Mouse (Mus musculus) monocyte, adult 5-6 weeks (primary cell): ENCODE results near the gene Mmp2. TPM values are rescaled to one million over a fixed set of nuclear protein-coding genes. Genes with fewer than 3 reads are reported as not detected.
A peak's percentile ranks its signal among the peaks of the same experiment; 100 is the strongest.
"Not testable (repeated sequence)": the region's sequence is repeated elsewhere in the genome, so short reads cannot be mapped to it uniquely, and the experiment has no call there.

Experiments
- ATAC-seq: fragments of 153-309, 156-312 bp; replicated peaks from 2 replicates; pipeline ENCODE4 v1.8.0; 2017; ENCODE audit warnings: mild to moderate bottlenecking; ENCODE audit not compliant: low TSS enrichment, insufficient number of reproducible peaks, severe bottlenecking, poor library complexity, low FRiP score
- total RNA-seq: library from RNA; stranded (forward); fragments of 200-1000, 200-491, 200-594 nt; gene quantifications from 3 replicates; pipeline ENCODE4 v1.2.3, GENCODE M21; 2017

The Mmp2 gene
- 0.32 TPM in 1 of 3 replicates, not detected in the others for total RNA-seq

DNA sequence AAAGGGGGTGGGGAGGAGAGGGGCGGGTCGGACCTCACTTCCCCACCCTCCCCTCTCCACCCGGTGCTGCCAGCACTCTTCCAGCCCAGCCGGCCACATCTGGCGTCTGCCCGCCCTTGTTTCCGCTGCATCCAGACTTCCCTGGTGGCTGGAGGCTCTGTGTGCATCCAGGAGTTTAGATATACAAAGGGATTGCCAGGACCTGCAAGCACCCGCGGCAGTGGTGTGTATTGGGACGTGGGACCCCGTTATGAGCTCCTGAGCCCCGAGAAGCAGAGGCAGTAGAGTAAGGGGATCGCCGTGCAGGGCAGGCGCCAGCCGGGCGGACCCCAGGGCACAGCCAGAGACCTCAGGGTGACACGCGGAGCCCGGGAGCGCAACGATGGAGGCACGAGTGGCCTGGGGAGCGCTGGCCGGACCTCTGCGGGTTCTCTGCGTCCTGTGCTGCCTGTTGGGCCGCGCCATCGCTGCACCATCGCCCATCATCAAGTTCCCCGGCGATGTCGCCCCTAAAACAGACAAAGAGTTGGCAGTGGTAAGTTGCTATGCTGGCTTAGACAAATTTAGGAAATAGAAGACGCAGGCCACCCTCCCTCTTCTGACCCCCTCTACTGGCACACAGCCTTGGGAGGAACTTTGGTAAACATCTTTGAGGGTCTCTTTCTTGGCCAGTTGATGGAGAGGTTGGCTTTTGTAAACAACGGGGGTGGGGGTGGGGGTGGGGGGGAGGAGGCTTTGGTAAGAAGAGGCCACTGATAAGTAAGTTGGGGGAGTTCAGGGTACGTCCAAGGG is at the start of gene Mmp2:
Mmp2 (plus strand) TSS at position 49 of the 792 bp plus-strand sequence.
- no peak for ATAC-seq

DNA sequence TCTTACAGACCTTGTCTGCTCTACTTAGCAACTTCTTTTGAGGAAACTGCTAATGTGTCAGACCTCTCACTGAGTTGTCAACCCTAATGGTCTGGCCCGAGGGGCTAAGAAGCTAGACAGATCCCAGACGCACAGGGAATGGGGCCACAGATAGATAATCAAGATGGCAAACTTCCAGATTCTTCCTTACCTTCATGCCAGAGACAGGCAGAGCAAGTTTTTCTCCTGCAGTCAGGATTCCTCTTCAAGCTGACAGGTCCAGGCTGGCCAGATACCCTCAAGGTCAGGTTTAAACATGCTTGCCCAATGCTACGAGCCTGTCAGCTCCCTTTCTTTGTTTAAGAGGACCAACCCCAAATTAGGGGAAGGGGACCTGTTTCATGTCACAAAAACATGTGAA is 46.1 kb upstream of the Mmp2 start:
- ATAC-seq = no peak

DNA sequence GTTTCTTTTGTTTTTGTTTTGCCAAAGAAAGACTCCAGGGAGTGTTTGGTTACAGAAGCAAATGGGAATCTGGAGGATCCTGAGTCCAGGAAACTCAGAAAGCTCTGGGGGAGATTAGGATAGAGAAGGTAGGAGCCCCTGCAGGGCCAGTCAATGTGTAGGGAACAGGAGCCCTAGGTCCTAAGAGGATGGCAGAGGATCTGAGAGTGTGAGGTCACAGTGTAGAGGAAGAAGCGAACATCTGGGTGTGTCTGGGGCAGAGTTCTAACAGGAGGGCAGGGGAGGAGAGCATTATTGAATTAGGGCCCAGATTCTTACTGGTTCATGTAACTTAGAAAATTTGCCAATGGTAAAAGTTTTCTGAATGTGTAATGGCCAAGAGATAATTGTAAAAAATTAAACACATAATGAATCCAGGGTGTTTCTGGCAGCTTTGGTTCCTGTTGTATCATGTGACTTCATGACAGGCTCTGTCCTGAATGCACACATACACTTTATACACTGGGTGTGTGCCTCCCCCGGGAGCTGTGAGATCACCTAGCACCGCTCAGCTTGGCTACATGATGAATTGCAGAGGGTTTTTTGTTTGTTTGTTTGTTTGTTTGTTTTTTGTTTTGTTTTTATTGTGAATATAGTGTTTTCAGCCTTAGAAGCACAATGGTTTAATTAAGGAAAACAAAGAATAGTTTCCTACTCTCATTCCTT is 43.0 kb upstream of the Mmp2 start:
- ATAC-seq = no peak

DNA sequence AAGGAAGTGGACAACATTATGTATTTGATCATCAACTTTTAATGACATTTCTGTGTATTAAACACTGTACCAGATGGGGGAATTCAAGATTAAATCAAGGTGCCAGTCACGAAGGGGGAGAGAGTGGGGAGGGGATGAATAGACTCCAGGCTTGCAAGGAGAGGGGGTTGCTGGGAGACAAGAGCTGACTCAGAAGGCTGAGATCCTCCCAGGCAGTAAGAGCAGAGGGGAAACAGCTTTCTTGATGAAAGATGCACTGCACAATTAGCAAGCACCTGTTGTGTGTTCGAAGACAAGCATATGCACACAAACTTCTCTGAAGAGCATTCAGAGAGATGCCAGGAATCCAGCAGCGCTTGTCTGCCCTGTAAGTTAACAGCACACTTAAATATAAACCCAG is 36.3 kb upstream of the Mmp2 start:
- ATAC-seq = no peak

DNA sequence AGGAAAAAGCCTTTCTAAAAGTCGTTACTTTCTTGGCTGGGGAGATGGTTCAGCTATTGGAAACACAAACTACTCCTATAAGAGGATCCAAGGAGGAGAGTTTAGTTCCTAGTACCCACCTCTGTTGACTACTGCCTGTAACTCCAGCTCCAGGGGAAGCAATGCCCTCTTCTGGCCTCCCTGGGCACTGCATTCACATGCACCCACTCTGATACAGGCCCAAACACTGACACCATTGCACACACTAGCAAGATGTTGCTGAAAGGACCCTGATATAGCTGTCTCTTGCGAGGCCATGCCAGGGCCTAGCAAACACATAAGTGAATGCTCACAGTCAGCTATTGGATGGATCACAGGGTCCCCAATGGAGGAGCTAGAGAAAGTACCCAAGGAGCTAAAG is 35.1 kb upstream of the Mmp2 start:
- ATAC-seq = not testable (repeated sequence)

DNA sequence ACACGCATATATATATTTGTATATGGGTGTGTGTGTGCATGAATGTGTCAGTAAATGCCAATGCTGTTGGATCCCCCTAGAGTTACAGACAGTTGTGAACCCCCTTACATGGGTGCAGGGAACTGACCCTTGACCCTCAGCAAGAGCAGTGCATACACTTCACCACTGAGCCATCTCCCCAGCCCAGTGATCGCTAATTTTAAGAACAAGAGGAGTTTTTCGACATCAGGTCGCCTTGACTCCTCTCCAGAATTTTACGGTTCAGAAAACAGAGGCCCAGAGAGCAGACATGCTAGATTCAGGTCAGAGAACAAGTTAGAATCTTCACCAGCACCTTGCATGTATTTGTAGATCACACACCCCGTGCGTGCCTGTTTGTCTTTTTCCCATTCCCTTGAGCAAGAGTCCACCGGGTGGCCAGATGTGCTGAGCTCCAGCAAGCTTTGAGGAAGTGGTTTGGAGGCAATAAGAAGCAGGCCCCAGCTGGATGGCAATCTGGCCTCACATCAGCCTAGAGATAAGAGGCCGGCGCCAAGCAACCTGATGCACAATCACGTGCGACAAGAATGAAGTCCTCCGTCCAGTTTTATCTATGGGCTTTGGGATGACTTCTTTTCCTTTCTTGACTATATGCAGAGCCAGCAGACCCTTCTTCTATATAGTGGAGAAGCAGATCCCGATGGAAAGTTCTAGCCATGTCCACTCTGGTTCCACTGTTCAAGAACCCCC is 33.1 kb upstream of the Mmp2 start:
- ATAC-seq = no peak

DNA sequence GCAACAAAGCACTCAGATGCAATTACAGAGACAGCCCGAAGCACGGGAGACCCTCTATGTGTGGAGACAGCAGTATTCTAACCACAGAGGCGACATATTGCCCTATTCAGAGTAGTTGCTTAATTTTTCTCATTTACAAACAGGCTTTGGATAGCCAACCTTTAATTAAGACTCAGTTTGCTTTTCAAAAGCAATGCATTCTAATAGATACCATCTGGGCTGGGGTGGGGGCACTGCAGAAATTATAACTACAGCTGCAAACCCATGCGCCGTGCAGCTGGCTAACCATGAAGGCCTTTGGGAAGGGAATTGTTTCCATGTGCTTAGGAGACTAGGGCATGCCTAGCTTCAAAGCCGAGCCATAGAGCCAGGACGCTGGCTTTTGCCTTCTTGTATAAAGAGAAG is 29.6 kb upstream of the Mmp2 start:
- no peak for ATAC-seq

DNA sequence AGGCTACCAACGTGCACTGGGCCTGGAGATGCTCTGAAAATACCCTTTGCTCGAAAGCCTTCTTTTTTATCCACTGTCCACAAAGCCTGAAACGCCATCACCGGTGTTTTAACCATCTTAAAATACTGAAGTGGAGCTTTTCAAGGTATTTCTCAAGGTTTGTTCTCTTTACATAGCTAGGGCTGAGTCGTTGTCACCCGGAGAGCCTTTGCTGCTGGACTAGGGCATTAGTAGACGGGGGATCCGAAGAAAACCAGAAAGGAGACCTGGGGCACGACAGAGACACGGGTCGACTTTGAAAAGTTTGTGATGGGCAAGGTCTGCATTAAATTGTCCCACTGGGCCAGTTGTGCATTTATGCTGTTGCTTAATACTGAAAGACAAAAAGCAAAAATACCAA is 27.7 kb upstream of the Mmp2 start:
- no peak for ATAC-seq

DNA sequence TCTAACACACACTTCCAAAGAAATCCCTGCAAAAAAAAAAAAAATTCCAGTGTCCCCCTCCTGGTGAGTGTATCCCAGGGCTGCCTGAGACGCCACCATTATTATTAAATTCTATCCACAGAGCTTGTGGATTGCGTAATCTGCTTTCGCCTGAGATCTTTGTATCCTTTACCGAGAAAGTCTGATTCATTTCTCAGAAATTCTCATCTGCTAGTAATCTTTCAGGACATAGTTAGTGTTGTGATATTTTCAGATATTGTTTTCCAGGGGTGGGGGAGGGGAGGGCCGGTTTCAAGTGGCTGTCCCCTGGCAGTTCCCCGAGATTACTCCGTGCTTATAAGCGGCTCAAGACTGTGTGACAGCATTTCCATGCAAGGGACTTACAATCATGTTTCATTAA is 25.9 kb upstream of the Mmp2 start:
- no peak for ATAC-seq

DNA sequence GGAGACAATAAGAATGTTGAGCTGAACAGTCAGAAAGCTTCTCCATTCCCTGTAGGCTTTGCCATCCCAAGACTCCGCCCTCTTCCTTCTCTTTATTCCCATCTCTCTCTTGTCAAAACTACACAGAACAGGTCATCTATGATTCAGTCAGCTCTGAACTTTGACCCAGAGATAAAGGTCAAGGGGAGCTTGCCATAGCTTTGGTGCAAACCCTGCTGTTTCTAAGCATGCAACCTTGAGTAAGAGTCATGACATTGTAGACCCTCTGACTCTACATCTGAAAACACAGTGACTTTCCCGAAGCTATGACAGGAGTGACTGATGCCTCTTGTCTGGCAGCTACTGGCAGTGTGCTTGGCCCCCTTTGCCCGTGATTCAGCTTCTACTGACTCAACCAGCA is 24.5 kb upstream of the Mmp2 start:
- no peak for ATAC-seq

DNA sequence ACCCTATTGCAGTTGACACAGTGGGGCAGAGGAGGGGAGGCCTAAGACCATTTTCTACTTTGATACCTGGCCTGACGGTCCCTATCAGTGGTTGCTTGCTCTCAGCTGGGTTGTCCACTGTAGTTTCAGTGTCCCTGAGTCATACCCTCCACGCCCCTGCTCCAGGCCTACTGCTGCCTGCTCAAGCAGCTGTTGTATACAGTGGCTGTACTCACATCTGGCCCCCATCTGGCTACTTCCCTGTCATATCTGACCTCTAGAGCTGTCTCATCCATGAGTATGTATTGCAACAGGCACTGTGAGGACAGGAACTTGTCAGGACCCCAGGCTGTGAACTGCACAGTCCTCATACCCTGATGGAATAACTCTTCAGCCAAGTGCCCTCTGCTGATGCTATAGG is 14.3 kb upstream of the Mmp2 start:
- ATAC-seq = no peak

DNA sequence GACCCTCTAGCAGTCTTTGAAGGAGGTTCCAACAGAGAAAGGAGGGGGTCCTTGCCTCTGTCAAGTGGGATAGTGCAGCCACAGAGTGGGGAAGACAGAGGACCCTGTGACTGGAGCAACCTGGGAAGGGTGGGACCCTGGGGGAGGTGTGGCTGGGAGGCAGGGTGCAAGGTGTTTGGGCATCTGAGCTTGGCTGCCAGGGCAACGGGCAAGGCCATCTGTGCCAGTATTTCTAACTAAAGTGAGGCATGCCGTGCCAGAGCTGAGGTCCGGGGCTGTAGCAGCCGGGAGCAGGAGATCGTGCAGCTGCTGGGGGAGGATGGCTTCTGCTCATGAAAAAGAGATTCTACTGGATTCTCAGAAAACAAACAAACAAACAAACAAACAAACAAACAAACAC is 11.4 kb upstream of the Mmp2 start:
- ATAC-seq = no peak

DNA sequence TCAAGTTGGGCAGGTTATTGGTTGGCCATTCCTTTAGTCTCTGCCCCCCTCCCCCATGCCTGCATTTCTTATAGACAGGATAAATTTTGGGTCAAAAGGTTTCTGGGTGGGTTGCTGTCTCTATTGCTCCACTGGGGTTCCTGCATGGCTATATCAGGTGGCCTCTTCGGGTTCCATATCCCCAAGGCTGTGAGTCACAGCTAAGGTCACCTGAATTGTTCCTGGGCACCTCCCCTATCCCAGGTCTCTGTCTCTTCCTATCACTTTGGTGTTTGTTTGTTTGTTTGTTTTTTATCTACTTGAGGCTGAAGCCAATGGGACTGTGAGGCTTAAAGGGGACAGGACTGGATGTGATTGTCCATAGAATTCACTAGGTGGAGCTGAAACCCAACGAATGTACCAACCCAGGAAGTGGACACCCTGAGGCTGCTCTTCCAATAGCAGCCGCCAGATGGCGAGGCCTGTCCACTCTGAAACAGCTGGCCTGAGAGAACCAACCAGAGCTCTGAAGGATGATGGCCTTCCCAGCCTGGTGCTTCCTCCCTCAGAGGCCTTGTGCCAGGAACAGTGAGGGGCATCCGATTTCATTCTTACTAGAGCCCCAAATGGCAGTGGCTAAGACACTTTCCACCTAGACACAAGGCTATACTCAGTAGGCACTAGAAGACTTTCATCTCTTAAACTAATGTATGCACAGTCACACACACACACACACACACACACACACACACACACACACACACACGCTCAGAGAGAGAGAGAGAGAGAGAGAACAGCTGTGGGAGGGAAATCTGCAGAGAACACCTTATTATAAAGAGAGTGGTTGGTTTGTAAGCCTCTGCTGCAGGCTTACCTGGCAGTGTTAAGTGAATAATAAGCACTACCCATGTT is 8.9 kb upstream of the Mmp2 start:
- peak; percentile 90 for ATAC-seq

DNA sequence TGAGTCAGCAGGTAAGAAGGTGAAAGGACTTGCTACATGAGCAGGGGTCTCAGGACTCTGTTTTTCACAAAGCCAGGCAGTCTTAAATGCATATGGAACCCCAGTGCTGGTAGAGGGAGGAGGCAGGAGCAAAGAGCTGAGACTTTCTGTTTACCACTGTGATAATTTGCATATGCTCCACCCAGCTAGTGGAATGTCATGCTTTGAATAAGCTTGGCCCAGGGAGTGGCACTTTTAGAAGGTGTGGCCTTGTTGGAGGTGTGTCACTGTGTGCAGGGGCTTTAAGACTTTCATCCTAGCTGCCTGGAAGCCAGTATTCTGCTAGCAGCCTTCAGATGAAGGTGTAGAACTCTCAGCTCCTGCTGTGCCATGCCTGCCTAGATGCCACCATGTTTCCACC is 5.9 kb upstream of the Mmp2 start:
- no peak for ATAC-seq

DNA sequence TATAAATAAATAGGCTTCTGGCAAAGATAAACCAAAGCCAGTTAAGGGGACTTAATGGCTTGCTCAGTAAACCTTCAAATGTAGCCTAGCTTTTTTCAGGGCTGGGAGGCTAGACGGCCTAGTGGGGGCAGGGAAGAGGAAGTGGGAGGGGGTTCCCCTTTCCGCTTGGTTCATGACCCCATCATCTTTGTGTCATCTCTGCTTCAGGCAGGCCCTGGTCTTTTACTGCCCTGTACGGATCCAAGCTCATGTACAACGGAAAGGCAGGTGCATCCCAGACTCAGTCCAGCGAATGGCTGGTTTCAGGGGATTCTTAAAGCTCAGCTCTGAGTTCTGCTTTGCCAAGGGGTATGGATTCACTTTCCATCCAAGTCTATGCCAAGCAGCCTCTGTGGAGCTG is 4.7 kb upstream of the Mmp2 start:
- ATAC-seq = peak; percentile 41; the same call in 1 of the 2 replicates

DNA sequence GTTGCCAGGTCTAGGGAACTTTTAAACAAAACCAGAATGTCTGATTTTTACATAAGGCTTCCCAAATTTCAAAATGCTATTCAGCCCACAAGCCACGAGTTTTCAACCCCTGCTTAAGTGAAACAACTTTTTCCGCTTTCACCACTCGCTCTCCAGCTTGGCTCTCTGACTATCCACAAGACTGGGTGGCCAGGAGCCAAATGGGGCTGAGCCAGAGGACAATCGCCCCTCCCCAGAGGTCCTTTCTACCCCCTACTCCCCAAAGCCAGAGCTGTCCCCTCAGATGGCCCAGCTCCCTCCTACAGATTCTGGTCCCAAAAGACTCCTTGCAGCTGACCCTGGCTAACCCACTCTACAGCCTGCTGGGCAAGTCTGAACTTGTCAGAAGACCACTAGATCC is 1.1 kb upstream of the Mmp2 start:
- ATAC-seq = no peak

DNA sequence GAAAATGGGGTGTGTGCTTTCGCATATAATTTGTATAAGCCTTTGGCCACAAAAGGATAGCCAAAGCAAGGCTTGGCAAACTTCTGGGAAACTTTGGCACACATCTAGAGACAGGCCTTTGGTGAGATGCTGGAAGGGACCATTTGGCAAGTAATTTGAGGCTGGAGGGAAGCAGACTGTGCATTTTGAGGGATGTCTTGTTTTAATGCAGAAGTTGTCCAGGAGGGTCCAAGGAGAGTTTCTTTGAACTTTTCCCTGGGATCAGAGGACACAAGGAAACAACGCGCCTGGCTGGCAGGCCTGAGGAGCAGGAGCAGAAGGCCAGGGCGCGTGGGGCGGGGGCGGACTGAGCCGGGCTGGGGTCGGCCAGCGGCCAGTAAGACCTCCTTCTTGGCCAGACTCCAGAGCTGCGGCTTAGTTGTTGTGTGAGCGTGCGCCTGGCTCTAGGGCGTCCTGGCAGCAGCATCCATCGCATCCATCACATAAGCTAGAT is 1.2 kb downstream of the Mmp2 start:
- ATAC-seq = no peak

DNA sequence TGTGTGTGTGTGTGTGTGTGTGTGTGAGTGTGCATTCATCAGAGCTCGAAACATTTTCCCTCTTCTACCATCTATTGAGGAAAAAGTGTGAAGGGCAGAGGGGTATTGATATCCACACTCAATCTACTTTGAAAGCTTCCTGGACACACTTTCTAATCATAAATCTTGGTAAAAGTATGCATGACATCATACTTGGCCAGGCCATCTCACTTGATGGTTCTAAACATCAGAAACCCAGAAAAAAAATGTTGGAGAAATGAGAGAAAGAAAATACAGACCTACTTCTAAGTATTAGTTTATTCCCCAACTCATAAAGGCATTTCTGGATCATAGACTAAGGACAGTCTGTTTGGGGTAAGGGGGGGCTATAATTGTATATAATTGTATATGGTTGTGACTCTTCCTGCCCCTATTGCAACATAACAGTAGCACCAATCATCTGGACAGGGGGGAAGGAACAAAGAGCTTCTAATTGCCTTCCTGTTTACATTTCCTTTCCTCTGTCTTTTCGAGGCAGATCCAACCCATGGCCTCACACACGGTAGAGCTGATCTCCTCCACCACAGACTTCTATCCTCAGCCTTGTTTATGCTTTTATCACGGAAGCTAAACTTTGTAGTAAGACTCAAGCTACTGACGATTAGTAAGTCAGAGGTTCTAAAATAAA is 7.1 kb downstream of the Mmp2 start:
- ATAC-seq = no peak
